Mouse (Mus musculus): ENCODE measurements around the gene Hist1h1t.

The Hist1h1t gene

DNA sequence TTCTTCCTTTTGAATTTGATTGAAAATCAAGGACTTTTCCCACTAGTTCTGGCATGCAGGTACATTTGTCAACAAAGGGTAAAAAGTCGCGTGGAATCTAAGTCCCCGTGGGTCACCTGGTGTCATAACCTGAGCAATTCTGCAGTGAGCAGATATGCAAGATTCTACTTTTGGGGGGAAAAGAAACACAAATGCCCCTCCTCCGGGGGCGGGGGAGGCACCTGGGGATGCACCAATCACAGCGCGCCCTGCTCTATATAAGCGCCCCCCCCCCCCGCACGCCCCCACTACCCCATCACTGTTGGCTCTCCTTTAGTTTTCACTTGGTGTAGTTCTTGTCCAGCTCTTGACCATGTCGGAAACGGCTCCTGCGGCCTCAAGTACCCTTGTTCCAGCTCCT is at the start of gene Hist1h1t:
Gene Hist1h1t, plus strand, starts transcription at position 301 of the 400 bp plus-strand sequence.
- no peak for DNase-seq

DNA sequence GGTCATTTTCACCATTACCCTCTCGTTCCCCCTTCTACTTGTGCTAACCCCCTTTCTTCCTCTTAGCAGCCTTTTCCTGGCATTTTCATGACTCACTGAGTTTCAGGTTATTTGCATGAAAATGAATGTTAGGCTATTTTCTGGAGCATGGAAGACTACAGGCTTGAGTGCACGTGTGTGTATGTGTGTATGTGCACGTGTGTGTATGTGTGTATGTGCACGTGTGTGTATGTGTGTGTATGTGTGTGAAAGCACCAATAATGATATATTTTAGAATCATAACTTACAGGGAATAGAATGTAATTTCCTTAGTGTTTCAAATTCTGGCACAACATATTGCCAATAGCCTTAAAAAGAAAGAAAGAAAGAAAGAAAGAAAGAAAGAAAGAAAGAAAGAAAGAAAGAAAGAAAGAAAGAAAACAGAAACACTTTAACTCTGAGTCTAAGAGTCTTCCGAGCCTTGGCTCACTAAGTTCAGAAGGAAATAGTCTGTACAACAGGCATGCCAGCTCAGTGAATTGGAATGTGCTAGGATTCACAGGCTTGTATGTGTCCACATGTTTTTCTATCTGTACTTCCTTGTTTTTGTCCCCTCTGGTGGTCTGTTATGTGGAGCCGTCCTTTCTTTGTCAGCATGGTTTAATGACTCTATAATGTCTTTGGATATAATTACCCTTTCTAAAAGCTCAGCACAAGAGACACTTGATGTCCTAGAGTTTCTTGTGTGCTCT is 35.8 kb upstream of the Hist1h1t start:
- no peak for DNase-seq

DNA sequence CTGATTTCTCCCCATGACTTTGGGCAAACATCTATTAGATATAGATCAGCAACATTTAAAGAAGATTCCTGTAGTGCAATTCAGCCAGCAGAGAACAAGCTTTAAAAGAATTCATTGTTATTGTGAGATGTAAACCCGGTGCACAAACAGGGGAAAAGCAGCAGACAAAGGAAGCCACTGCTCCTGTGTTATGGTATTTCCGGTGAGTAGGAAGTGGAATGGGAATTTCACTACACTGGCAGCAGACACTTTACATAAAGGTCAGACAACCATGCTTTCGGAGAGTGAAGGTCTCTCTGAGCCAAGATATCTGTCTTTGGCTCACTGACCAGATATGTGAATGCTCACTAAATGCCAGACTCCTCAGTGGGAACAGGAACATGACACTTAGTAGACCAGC is 33.1 kb upstream of the Hist1h1t start:
- DNase-seq, result no peak

DNA sequence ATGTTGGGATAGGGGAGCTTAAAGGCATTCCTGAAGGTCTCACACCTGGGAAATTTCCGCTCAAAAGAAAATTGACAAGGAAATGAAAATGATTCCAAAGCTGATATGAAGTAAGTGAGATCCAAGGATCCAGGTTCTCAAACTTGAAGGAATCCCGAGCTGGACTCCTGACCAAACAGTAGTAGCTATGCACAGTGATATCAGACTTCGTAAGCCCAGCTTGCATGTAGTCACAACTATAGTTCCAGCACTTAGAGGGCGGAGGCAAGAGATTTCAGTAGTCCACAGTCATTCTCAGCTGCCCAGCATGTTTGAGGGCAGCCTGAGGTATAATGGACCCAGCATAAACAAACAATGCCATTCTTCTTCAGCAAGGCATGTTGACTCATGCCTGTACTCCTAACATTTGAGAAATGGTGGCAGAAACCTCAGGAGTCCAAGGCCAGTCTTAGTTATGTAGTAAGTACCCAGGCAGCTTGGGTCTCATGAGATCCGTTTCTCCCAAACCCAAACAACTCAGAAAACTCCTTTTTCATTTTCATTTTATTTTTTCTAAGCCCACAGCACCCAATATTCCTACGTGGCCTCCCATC is 13.5 kb upstream of the Hist1h1t start:
- no peak for DNase-seq

DNA sequence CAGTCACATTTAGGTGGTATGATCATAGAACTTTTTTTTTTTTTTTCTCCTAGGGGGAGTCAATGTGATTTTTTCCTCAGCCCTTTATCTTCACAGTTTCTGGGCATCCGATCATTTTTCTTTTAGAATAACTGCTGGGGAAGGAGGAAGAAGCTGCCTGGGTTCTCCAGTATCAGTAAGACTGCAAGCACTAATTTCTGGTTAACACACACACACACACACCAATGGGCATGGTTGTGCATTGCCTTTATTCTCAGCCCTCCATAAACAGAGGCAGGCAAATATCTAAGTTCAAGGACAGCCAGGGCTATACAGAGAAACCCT is 13.0 kb upstream of the Hist1h1t start:
- DNase-seq, result no peak

DNA sequence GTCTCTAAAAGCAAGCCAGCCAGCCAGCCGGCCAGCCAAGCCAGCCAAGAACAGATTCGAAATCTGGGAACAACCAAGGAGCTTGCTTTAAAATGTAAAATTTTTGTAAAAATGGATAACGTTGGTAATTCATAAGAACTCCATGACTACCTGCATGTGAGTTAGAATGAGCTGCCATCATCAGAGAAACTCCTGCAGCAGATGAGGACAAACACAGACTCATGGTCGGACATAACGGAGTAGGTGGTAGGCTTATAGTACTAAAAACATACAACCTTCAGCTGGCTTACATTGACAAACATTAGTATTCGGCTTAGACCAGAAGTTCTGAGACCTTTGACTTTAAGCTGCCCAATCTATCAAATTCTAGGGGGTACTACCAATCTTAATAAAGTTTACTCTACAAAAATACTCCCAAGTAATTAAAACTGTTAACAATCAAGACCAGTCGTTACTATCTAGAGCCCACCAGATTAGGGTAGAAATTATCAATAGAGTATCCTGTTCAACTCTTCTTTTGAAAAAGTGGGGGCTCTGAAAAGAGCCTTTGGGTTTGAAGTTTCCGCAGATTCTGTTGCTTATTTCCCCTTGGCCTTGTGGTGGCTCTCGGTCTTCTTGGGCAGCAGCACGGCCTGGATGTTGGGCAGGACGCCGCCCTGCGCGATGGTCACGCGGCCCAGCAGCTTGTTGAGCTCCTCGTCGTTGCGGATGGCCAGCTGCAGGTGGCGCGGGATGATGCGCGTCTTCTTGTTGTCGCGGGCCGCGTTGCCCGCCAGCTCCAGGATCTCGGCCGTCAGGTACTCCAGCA is 12.5 kb upstream of the Hist1h1t start:
- DNase-seq, result peak in 1 of 2 experiments; percentile 47

DNA sequence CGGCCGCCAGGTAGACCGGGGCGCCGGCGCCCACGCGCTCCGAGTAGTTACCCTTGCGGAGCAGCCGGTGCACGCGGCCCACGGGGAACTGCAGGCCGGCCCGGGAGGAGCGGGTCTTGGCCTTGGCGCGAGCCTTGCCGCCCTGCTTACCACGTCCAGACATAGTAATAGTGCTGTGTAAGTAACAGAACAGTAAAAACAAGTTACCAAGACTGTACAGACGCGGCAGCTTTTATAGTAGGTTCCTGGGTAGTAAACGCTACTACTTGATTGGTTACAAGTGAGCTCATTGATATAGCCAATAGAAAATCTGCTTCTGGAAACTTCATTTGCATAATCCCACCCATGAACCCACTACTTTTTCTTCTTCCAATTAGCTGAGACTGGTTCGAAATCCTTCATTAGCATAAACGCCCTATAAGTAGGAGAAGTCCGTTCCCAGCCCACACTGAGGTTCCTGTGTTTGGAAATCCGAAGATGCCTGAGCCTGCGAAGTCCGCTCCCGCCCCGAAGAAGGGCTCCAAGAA is 11.8 kb upstream of the Hist1h1t start, which contains the start of the genes Hist1h2ac and Hist1h2bc:
Gene Hist1h2ac, minus strand, starts transcription at position 194 of the 527 bp plus-strand sequence.
Gene Hist1h2bc, plus strand, starts transcription at position 445 of the 527 bp plus-strand sequence.
- peak; percentile 84 to 85 for DNase-seq

DNA sequence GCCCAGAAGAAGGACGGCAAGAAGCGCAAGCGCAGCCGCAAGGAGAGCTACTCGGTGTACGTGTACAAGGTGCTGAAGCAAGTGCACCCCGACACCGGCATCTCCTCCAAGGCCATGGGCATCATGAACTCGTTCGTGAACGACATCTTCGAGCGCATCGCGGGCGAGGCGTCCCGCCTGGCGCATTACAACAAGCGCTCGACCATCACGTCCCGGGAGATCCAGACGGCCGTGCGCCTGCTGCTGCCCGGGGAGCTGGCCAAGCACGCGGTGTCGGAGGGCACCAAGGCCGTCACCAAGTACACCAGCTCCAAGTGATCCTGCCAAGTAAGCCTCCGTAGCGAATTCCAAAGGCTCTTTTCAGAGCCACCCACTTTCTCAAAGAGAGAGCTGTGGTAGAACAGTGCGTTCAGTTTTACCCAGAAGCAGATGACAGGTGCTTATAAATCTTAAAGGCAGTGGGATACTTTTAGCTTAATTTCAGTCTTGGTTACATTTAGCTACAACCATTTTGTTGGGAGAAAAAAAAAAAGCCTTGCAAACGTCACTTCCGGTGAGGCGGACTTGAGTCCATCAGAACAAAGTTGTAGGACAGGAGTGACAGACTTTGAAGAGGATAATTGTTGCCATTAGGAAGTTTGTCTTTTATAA is 11.2 kb upstream of the Hist1h1t start:
- DNase-seq, result peak; percentile 73 to 75

DNA sequence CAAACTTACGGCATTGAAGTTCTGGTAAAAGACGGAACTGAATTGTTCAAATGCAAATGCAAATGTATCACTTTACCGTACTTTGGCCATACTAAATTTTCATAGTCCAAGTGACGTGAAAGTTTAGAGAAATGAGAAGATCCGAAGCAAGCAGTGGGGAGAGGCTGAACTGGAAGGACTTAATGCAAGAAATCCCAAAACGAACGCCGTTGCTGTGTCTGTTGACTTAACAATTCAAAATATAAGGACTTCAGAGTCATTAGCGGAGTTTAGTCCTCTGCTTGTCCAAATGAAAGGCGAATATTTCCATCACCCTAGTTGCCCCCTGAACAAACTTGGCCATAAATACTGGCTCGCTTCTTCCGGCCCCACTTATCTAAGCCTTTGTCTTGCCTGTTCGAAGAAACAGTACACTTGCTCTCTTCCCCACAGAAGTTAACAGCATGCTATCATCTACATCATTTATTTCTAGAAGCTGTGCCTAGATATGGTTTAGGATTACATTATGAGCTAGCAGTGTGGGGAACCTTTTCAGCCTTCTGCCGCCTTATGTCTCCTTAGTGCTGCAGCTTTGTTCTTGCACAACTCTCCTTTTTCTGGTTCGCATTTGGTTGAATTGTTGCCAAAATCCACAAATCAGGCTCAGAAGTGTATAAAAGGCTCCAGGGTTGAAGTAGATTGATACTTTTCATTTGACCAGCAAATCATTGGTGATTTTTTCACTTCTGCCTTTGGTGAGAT is 10.3 kb upstream of the Hist1h1t start:
- peak; percentile 48 to 53 for DNase-seq

DNA sequence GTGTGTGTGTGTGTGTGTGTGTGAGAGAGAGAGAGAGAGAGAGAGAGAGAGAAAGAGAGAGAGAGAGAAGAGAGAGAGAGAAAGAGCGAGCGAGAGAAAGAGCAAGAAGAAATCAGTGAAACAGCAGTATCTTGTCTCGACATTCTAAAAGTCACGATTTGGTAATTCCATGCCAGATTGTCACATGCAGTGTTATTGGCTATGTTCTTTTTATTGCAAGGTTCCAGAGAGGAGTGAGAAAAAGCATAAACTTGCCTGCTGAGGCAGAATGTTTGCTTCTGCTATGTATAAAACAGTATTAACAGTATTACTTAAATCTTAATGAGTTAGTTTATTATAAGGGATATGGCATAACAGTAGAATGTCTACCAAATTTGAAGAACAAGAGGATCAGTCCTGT is 9.6 kb upstream of the Hist1h1t start:
- DNase-seq, result no peak

DNA sequence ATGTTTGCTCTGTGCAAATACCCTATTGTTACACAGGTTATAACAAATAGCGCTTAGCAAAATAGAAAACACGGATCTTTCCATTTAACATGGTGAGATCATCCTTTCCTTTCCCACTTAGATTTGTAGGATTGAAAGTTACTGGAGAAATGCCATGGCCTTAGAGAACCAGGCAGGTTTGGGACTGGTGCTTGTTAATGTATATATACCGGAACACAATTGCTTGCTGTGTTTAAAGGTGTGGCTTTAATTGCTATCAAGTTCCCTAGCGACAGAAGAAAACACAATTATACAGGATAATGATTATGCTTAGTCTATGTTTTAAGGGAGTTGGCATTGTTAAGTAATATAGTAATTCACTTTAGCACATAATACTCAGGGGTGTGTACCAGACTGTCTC is 8.4 kb upstream of the Hist1h1t start:
- DNase-seq, result no peak

DNA sequence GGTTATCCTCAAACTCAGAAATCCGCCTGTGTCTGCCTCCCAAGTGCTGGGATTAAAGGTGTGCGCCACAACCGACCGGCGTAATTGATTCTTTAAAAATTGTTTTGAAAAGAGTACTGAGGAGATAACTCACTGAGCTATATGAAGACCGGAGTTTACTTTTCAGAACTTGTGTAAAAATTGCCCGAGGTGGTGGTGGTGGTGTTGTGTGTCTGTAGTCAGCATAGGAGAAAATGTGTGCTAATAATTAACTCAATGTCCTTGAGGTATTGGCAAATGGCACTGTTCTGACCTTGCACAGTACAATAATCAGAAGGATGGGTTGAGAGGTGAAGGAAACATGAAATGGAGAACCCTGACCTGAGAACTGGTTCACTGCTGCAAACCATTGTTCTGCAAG is 7.7 kb upstream of the Hist1h1t start:
- no peak for DNase-seq

DNA sequence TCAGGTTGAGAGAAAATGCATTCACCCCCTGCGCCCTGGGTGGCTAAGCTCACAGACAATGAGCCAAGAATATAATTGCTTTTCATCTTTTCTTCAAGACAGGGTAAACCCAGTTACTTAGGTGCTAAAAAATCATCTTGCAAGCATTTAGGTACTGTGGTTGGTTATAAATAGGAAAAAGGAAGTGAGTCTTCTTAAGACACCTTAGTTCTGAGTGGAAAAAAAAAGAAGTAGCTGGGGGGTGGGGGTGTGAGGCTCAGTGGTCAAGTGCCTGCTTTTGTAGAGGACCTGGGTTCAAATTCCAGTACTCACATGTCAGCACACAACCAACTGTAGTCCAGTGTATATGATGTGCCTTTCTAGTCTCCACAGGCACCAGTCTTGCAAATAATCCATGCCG is 6.7 kb upstream of the Hist1h1t start:
- peak in 1 of 2 experiments; percentile 14 for DNase-seq

DNA sequence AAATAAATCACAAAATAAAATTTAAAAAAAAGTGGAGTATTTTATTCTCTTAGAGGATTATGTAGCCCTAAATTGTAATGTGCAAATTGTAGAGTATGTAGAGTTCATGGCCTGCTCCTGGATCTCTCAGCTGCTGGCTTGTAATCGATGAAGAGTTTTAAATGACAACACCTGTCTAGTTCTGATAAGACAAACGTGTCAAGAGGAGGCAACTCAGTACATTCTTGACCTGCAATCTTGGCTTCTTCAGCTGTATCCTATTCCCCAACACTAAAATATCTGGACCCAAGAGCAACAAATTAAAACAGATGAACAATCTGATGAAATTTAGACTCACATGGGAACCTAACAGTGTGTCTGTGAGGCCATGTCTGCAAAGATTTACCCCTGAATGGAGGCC is 6.2 kb upstream of the Hist1h1t start:
- no peak for DNase-seq

DNA sequence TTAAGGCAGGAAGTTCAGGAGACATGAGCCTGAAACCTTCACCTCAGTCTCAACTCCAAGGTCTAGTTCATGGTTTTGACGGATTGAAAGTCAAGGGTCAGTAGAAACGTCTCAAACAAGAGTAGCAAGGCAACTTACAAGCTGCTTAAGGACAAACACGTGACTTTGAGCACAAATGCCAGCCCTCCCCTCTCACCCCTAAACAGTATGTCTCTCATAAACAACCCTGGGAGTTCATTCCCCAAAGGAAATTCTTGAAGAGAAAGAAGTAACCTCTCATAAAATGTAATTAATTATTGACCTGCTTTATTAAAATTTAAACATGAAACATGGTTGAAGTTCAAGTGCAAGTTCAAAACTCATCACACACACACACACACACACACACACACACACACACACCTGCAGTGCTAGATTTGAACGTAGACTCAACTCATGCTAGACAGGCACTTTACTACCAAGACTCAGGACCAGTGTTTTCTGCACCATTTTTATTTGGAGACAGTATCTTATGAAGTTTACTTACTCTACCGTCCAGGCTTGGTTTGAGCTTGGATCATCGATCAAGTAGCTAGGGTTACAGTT is 1.7 kb upstream of the Hist1h1t start:
- no peak for DNase-seq

DNA sequence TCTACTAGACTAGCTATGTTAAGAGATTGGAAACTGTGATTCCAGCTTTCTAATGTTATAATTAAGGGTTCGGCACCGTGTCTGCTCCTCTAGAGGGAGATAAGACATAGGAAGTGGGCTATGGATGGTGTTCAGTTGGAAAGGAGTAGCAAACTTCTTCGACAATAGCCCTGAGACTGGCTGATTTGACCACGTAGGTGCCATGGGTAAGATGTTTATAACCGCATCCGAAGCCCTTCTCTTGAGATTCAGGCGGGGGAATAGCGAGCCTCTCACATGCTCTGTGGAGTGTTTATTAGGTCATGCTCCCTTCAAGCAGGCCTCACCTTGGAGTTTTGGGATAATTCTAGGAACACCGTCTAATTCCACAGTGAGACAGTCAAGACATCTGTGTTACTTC is 658 bp upstream of the Hist1h1t start:
- no peak for DNase-seq

DNA sequence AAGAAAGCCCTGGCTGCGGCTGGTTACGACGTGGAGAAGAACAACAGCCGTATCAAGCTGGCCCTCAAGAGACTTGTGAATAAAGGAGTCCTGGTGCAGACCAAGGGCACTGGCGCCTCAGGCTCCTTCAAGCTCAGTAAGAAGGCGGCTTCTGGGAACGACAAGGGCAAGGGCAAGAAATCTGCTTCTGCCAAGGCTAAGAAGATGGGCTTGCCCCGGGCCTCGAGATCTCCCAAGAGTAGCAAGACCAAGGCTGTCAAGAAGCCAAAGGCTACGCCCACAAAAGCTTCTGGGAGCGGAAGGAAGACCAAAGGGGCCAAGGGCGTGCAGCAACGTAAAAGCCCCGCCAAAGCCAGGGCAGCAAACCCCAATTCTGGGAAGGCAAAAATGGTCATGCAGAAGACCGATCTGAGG is 454 bp downstream of the Hist1h1t start:
- DNase-seq, result no peak

DNA sequence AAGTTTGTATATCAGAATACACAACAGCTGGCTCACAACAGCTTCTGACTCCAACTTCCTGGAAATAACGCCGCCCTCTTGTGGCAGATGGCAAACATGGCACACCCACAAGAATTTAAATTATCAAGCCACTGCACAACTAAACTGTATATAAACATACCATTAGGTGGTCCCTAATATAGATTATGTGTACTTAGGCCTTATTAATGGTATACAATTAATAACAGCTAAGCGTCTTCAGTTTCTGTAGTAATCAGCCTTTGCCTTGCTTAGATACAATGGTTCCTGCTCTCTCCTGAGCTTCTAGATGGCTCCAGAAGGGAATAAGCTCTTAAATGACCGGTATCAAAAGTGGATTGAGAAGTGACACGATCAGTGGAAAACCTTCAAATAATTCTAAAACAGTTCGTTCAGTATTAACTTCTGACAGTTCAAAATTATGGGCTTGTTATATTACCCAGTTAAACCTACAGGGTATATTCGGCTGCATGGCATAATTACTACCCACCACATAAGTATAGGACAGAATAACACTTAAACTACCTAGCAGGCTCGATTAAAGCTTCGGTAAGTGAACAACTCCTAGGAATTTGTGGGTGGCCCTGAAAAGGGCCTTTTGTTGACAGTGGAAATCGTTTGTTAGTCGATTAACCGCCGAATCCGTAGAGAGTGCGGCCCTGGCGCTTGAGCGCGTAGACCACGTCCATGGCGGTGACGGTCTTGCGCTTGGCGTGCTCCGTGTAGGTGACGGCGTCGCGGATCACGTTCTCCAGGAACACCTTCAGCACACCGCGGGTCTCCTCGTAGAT is 2.1 kb downstream of the Hist1h1t start:
- peak; percentile 78 to 81 for DNase-seq

DNA sequence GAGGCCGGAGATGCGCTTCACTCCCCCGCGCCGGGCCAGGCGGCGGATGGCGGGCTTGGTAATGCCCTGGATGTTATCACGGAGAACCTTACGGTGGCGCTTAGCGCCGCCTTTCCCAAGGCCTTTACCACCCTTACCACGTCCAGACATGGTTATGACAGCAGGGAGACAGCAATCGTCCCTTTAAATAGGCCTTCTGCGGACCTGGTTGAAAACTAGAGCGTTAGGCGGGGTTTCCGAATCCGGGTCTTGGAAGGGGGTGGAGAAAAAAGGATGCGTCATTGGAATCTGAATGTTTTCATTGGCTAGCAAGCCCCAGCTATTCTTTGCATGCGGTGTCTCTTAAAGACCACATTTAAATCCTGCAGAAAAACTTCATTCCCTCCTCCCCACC is 2.7 kb downstream of the Hist1h1t start, which contains the start of gene Hist1h4c:
Gene Hist1h4c, minus strand, starts transcription at position 155 of the 394 bp plus-strand sequence.
- peak; percentile 99 to 100 for DNase-seq

DNA sequence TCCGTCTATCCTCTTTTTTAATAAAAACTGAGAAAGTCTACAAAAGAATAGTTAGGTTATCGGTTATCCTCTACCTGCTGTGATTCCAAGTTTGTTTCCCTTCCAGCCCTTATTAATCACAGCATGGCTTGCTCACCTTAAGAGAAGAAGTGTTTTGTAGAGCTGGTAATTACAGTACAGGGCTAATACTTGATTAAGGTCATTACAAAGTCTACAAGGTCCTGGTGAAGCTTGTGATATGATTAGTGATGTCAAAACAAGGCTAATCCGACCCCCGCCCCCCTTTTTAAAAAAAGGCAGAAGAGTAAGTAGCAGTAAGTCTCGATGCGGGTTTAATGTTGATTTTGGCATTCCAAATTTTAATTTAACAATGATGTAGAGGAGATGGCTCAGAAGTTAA is 3.4 kb downstream of the Hist1h1t start:
- DNase-seq, result no peak

DNA sequence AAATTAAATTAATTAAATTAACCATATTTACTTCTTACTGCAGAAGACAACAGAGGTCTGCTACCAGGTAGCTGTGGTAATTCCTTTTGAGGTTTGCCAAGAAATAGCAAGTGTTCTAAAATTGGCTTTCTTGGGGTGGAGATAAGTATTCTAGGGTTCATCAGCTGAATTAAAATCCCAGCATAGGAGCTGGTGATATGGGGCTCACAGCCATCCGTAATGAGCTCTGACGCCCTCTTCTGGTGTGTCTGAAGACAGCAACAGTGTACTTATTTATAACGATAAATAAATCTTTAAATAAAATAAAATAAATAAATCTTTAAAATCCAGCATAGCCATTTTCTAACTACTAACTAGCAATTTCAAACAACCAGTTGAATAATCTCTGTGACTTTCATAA is 4.2 kb downstream of the Hist1h1t start:
- DNase-seq, result peak in 1 of 2 experiments; percentile 1
